Mouse (Mus musculus): Measurements from ENCODE around the gene Islr.

Islr gene

GRCm38 (mm10) chr9:58196610-58197567 lies 7.2 kb downstream of the Islr start:
- DNase-seq (ENCODE audit: low read depth, low spot score), result no peak

GRCm38 (mm10) chr9:58196141-58196540 lies 8.0 kb downstream of the Islr start:
- no peak for DNase-seq (ENCODE audit: low read depth, low spot score)

- no peak for DNase-seq (ENCODE audit: low read depth, low spot score)
Observed at GRCm38 (mm10) chr9:58195671-58196070, 8.4 kb downstream of the Islr start.

- DNase-seq (ENCODE audit: low read depth, low spot score), result no peak
Observed at GRCm38 (mm10) chr9:58194222-58194621, 9.9 kb downstream of the Islr start.

GRCm38 (mm10) chr9:58184456-58184855 lies 19.6 kb downstream of the Islr start:
- DNase-seq (ENCODE audit: low read depth, low spot score), result no peak

GRCm38 (mm10) chr9:58179390-58179789 lies 24.7 kb downstream of the Islr start:
- no peak for DNase-seq (ENCODE audit: low read depth, low spot score)

GRCm38 (mm10) chr9:58177165-58177564 lies 26.9 kb downstream of the Islr start:
- no peak for DNase-seq (ENCODE audit: low read depth, low spot score)

- DNase-seq (ENCODE audit: low read depth, low spot score), result no peak
Observed at GRCm38 (mm10) chr9:58175745-58176487, 28.2 kb downstream of the Islr start.

- no peak for DNase-seq (ENCODE audit: low read depth, low spot score)
Observed at GRCm38 (mm10) chr9:58174818-58175251, 29.3 kb downstream of the Islr start.

GRCm38 (mm10) chr9:58172863-58173262 lies 31.2 kb downstream of the Islr start:
- no peak for DNase-seq (ENCODE audit: low read depth, low spot score)

GRCm38 (mm10) chr9:58169426-58169825 lies 34.7 kb downstream of the Islr start:
- DNase-seq (ENCODE audit: low read depth, low spot score), result no peak

- no peak for DNase-seq (ENCODE audit: low read depth, low spot score)
Observed at GRCm38 (mm10) chr9:58168880-58169279, 35.2 kb downstream of the Islr start.

- no peak for DNase-seq (ENCODE audit: low read depth, low spot score)
Observed at GRCm38 (mm10) chr9:58165779-58166178, 38.3 kb downstream of the Islr start.

GRCm38 (mm10) chr9:58163146-58163545 lies 41.0 kb downstream of the Islr start:
- no peak for DNase-seq (ENCODE audit: low read depth, low spot score)

GRCm38 (mm10) chr9:58162173-58162572 lies 41.9 kb downstream of the Islr start:
- DNase-seq (ENCODE audit: low read depth, low spot score), result no peak

GRCm38 (mm10) chr9:58160315-58160714 lies 43.8 kb downstream of the Islr start:
- DNase-seq (ENCODE audit: low read depth, low spot score), result no peak

- DNase-seq (ENCODE audit: low read depth, low spot score), result no peak
Observed at GRCm38 (mm10) chr9:58159855-58160254, 44.3 kb downstream of the Islr start.

GRCm38 (mm10) chr9:58158541-58159311 lies 45.4 kb downstream of the Islr start:
- no peak for DNase-seq (ENCODE audit: low read depth, low spot score)

GRCm38 (mm10) chr9:58157838-58158237 lies 46.3 kb downstream of the Islr start:
- no peak for DNase-seq (ENCODE audit: low read depth, low spot score)

GRCm38 (mm10) chr9:58156819-58157560 lies 47.1 kb downstream of the Islr start:
- DNase-seq (ENCODE audit: low read depth, low spot score), result no peak

GRCm38 (mm10) chr9:58155366-58155765 lies 48.7 kb downstream of the Islr start:
- DNase-seq (ENCODE audit: low read depth, low spot score), result no peak
